Mouse (Mus musculus) ES-E14 (cell line): ENCODE results near the gene Trp53bp1.

Experiments used
- ZC3H11A ChIP-seq: IDR thresholded peaks from 2 replicates; pipeline ENCODE4 v1.6.1; 2012; ENCODE audit warnings: low read depth, mild to moderate bottlenecking, inconsistent platforms, low read length, borderline replicate concordance
- ZNF384 ChIP-seq: IDR thresholded peaks from 2 replicates; pipeline ENCODE4 v1.6.1; 2012; ENCODE audit warnings: low read depth, low read length, inconsistent platforms

- TF ChIP-seq ZC3H11A (no peak), ZNF384 (no peak)
Observed at GRCm38 (mm10) chr2:121268446-121268845, 2.8 kb downstream of the Trp53bp1 start.
